Mouse (Mus musculus) hindlimb bud, embryonic 11.5 days (tissue): Measurements from ENCODE around the gene Slc7a9.

ENCODE experiments used
- DNase-seq: peaks from one replicate; pipeline ENCODE4 v3.0.0-alpha.2; 2012; ENCODE audit warnings: low read depth, low spot score; ENCODE audit errors: extremely low spot score

Gene Slc7a9

GRCm38 (mm10) chr7:35447996-35448846, at the start of gene Slc7a9:
Gene Slc7a9 (plus strand): TSS chr7:35448796.
- no peak for DNase-seq

DNA sequence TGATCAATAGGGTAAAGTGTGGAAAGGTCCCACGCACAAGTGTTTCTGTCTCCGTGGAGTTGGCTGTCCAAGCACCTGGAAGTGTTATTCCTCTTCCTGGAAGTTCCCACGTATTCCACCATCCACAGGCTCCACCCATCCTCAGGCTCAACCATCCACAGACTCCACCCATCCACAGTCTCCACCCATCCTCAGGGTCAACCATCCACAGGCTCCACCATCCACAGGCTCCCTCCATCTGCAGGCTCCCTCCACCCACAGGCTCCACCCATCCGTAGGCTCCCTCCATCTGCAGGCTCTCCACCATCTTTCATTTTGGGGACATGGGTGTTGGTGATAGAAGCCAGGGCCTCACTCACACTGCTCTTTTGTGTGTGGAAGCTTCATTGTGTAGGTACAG, 47.4 kb upstream of the Slc7a9 start:
- no peak for DNase-seq

DNA sequence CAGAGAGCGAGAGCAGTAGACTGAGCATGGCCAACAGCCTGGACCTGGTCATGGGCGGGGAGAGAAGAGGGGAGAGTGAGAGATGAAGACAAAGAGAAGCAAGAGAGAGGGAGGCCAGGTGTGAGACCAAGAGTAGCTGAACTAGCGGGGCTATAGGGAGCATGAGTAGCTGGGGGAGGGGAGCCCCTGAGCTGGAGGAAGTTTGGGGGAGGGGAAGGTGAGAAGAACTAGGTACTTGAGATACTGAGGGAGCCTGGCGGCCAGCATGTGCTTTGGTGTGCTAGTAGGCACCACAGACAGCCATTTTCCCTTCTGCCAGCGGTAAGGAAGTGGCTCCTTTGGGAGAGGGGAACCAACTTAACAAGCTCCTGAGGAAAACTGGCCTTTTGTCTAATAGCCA, 33.4 kb upstream of the Slc7a9 start:
- DNase-seq: no peak

DNA sequence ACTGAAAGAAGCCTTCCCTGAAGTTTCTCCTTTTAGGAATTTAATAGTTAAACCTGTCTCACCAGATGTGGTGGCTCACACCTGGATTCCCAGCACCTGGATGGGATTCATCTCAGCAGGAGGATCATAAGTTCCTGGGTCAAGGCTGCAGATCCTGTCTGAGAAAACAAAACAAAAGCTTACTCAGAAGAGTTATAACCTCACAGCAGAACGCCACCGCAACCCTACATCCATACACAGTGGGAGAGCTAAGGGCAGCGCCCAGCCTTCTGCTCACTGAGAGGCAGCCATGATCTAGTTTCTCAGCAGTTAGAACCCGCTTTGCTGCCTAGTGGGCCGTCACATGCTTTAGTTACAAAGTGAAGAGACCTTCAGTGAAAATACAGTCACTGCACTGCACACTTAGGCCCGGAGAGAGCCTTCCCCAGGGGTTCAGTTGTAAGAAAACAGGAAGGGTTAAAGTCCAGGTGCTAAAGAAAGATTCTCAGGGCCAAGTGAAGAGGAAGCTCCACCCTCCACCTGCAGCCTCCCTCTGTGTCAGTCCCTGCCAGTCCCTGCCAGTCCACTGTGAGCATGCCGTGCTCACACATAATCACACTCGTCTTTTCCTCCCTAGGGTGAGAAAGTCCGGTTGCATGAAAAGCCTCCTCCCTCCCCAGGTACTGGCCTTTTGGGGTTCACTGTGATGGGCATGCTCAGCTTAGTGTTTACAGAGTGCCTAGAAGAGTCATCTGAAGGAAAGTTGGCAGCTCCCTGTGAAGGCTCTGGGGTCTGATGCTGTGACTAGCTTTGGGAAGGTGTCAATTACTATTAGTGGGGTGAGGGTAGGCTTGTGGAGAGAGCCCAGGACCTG, 32.6 kb upstream of the Slc7a9 start:
- DNase-seq: no peak

- DNase-seq: no peak
These were observed 32.0 kb upstream of the Slc7a9 start for GRCm38 (mm10) chr7:35416654-35416948.

- DNase-seq: no peak
These were observed 25.5 kb upstream of the Slc7a9 start for GRCm38 (mm10) chr7:35423071-35423470.

DNA sequence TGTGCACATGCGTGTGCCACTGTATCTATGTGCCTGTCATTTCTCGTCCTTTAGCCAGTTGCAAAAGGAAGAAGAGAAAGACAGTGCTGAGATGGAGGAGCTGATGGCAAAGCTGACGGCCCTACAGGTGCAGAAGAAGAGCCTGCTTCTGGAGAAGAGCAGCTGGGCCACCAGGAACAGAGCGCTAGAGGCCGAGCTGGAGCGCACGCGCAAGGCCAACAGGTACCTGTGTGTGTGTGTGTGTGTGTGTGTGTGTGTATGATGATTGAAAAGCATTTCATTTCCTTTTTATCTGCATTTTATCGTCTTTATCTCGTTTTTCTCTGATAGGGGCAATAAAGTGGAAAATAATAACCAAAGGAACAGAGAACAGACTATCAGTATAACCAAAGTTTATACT, 20.4 kb upstream of the Slc7a9 start:
- no peak for DNase-seq

- no peak for DNase-seq
These were observed 13.3 kb upstream of the Slc7a9 start for GRCm38 (mm10) chr7:35435266-35435665.

DNA sequence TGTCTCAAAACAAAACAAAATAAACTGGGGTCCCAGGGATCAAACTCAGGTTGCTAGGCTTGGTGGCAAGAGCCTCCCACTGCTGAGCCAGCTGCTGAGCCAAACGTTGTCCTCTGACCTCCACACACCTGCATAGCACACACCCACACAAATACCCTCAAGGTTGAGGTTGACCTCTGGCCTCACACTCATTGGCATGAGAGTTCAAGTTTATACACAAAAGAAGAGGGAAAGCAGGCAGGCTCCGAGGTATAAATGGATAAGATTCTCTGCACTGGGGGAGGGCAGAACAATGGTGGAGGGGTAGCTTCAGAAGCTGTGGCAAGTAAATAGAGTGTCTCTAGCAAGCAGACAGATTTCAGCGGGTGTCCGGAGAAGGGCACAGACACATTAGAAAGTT, 1.1 kb upstream of the Slc7a9 start:
- no peak for DNase-seq

GRCm38 (mm10) chr7:35448867-35449266, 271 bp downstream of the Slc7a9 start:
- no peak for DNase-seq

DNA sequence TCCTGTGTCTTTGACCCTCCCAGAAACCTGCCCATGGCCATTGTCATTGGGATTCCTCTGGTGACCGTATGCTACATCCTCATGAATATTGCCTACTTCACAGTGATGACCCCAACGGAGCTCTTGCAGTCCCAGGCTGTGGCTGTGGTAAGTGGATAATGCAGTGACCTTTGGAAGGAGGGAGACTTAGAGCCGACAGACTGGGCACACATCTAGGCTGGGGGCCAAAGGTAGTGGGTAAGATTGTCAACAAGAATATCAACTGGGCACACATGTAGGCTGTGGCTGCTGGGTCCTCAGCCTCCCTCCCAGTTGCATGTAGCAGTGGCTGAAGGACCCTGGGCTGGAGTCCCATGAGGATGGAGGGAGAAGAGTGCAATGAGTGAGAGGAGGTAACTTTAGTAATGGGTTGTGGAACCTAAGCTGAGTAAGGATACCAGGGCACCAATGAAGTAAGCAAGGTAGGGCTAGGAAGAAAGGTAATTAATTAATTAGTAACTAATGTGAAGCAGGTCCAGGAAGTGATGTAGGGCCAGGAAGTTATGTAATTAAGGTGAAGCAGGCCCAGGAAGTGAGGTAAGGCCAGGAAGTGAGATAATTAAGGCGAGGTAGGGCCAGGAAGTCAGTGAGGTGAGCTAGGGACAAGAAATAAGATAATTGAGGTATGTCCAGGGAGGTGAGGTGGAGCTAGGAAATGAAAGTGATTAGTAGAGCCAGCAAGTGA, 7.7 kb downstream of the Slc7a9 start:
- no peak for DNase-seq

DNA sequence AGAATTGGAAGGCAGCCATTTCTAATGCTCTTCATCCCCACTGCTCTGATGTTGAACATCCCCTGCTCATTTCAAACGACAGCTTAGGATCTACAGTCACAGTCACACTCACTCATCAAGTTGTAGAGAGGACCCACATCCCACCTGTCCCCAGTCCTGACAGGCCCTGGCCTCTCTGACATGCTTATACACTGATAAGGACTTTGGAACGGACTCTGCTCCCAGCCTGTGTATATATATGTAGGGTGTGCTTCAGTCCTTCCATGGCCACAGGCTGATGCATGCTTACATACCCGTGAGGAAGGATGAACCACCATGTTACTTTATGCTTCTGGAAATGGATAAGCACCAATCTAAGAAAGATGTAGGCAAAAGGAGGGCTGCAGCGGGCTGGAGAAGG, 12.4 kb downstream of the Slc7a9 start:
- DNase-seq: no peak

DNA sequence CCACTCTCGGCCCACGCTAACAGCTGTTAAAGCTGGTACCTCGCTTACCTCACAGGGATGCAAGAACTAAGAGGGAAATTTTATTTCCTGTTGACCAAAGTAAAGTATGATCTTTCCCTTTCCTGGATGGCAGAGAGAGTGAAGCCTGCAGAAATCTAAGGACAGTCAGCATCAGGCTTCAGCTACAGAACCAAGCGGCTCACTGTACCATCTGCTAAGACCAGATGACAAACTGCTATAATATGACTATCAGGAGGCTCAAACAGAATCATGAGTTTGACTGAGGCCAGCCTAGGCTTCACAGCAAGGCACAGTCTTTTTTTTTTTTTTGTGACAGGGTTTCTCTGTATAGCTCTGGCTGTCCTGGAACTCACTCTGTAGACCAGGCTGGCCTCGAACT, 16.4 kb downstream of the Slc7a9 start:
- DNase-seq: no peak

- DNase-seq: no peak
These were observed 19.3 kb downstream of the Slc7a9 start for GRCm38 (mm10) chr7:35467856-35468255.

DNA sequence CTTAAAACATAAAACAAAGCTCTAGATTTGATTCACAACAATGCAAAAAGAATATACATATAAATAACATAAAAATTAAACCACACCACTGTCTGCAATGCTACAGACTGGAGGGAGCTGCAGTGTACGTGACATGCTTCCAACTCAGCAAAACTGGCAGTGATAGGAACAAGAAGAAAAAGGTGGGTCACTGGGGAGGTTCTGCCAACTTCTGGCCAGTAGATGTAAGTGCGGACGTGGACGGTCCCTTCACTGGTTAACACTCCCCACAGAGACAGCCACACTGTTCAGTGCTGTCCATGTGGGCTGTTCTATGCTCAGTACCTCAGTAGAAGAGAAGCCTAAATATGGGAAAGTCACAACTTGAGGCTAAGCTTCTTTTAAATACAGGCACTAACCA, 22.2 kb downstream of the Slc7a9 start:
- no peak for DNase-seq

GRCm38 (mm10) chr7:35476457-35476856, 27.9 kb downstream of the Slc7a9 start:
- no peak for DNase-seq

DNA sequence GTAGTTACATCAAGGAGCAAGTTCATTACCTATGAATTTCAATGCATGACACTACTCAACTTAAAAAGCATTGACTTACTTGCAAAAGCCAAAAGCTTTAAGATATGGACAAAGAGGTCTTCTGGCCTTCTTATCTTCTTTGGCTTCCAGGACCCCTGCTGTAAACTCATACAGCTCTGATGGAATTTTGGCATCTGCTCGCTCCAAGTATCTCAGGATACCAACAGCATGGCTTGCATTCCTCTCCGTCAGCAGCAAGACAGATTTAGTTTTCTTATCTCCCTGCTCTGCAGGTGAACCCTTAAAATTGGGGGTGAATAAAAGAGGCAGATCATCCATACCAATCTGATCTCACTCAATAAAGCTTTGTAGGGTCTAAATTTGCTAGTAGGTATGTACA, 36.5 kb downstream of the Slc7a9 start:
- DNase-seq: no peak

DNA sequence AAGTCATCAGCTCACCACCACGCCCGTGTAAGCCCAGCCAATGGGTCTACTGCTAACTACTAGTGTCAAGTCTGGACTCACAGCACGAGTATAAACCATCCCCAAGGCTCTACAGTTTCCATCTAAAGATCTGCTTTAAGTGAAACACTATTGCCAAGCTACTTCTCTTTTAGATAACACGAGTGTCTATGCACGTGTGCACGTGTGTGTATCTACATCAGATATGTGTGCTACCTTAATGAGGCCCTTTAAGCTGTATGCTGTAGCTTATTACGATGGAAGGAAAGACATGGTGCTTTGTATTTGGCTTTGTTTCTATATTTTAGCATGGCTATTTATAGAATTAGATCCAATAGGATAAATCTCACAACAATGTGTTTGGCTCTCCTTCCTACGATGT, 38.0 kb downstream of the Slc7a9 start:
- no peak for DNase-seq

DNA sequence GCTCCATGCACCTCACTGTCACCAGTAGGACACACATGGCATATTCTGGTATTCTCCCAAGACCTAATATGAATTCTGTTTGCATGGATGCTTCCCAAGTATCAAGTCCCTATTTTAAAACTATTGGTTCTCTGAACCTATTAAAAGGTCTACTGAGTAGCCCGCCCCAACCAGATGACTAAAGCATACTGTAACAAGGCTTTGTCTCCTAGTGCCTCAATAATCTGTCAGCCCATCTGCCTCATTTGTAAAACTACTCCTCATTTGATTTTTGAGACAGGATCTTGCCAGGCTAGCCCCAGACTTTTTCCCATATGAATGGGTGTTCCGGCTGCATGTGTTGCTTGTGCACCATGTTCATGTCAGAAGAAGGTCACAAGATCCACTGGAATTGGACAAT, 41.6 kb downstream of the Slc7a9 start:
- no peak for DNase-seq

- DNase-seq: no peak
These were observed 42.4 kb downstream of the Slc7a9 start for GRCm38 (mm10) chr7:35491005-35491404.

DNA sequence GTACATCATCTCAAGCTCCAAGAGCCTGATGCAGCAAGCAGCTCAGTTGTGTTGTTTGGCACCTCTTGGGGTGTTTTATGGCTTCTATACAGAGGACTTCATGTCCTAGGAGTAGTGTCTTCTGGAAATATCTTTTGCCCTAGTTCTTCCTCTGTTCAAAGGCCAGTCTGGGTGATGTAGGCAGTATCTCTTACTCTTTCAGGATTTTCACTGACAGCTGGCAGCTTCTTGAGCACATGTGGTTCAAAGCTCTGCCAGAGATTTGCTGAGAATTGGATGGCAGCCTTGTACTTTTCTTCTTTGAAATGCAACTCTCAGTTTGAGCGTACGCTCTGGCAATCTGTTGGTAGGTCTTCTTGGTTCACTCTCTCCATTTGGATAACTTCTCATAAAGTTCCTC, 48.9 kb downstream of the Slc7a9 start:
- no peak for DNase-seq

- no peak for DNase-seq
These were observed 53.4 kb downstream of the Slc7a9 start for GRCm38 (mm10) chr7:35501995-35502394.
